Mouse (Mus musculus): ENCODE results near the gene Tex14. TPM values are rescaled to one million over a fixed set of nuclear protein-coding genes. Genes with fewer than 3 reads are reported as not detected.
A peak's percentile ranks its signal among the peaks of the same experiment; 100 is the strongest.

The Tex14 gene
- polyA plus RNA-seq, 1 experiment from 2014 or later: 1.7 TPM

DNA sequence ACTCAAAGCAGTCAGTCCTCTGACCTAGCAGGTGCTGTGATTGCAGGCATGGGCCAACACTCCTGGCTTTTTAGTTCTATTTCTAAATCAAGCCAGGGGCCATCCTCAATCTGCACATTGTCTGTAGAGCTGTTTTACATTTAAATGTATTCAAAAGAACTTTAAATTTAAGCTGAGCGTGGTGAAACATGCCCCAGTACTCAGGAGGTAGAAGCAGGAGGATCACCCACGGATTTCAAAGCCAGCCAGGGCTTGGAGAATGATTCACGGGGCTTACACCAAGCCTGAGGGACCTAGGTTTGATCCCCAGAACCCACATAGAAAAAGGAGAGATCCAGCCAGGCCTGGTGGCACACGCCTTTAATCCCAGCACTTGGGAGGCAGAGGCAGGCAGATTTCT is 148.5 kb downstream of the Tex14 start:
- no peak overlapping the region for H3K4me3 ChIP-seq (replicated peaks)
- H3K27me3 ChIP-seq: no peaks in the 10 kb centered on the region
- no peak overlapping the region for H3K9ac ChIP-seq
- no peaks in the 10 kb centered on the region for H3K9me3 ChIP-seq (replicated peaks)
- H3K4me2 ChIP-seq (replicated peaks): no peak overlapping the region
- no peak overlapping the region for H3K27ac ChIP-seq (replicated peaks)
- H3K4me1 ChIP-seq: 0 out of 2 replicates have a peak, but pooled peaks cover 5% of the 10 kb centered on the region
- ATAC-seq (ENCODE audit: insufficient number of reproducible peaks, low FRiP score, low TSS enrichment, low read depth): no peak
- 67% methylated on average over 4 of the region's 4 CpGs for WGBS
- H3K36me3 ChIP-seq: no peaks in the 10 kb centered on the region

GRCm38 (mm10) chr11:87554386-87554785 is 149.5 kb downstream of the Tex14 start:
- no peak for ATAC-seq (ENCODE audit: insufficient number of reproducible peaks, low FRiP score, low TSS enrichment, low read depth)
- 51% methylated on average over 5 of the region's 5 CpGs for WGBS
- Histone ChIP-seq H3K9me3 (replicated peaks) (no peaks in the 10 kb centered on the region), H3K4me2 (replicated peaks) (no peak overlapping the region), H3K36me3 (no peaks in the 10 kb centered on the region), H3K27ac (replicated peaks) (no peak overlapping the region), H3K27me3 (no peaks in the 10 kb centered on the region), H3K9ac (no peak overlapping the region), H3K4me3 (replicated peaks) (no peak overlapping the region), H3K4me1 (0 out of 2 replicates have a peak, but pooled peaks cover 5% of the 10 kb centered on the region)

GRCm38 (mm10) chr11:87555106-87555703 is 150.3 kb downstream of the Tex14 start:
- ATAC-seq (ENCODE audit: insufficient number of reproducible peaks, low FRiP score, low TSS enrichment, low read depth): 0 out of 2 replicates have a peak, but pooled peaks have one; percentile 54

DNA sequence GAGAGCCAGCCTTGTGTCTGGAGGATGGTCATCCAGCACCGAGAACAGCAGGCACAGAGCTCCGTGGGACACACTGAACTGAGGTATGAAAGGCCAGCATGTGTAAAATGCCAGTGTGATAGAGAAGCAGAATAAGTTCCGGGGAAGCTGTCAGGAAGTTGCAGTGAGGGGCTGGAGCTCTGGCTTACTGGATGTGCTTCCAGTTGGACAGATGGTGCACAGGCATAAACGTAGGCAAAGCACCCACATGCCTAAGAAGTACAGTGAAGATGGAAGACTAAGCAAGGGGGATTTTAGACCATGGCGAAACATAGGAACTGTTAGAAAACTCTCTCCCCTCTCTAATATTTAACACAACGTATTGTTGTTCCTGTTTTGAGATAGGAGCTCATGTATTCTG is 156.3 kb downstream of the Tex14 start:
- 70% methylated on average over 6 of the region's 6 CpGs for WGBS
- no peak for ATAC-seq (ENCODE audit: insufficient number of reproducible peaks, low FRiP score, low TSS enrichment, low read depth)
- Histone ChIP-seq H3K4me3 (replicated peaks) (no peak overlapping the region), H3K9me3 (replicated peaks) (no peaks in the 10 kb centered on the region), H3K9ac (no peak overlapping the region), H3K27ac (replicated peaks) (no peak overlapping the region), H3K36me3 (no peaks in the 10 kb centered on the region), H3K4me1 (no peaks in the 10 kb centered on the region), H3K4me2 (replicated peaks) (no peak overlapping the region), H3K27me3 (no peaks in the 10 kb centered on the region)

More at GRCm38 (mm10) chr11:87555106-87555703, 150.3 kb downstream of the Tex14 start:
- Histone ChIP-seq H3K36me3 (no peaks in the 10 kb centered on the region), H3K4me1 (0 out of 2 replicates have a peak, but pooled peaks cover 5% of the 10 kb centered on the region), H3K9ac (no peak overlapping the region), H3K9me3 (replicated peaks) (no peaks in the 10 kb centered on the region), H3K4me2 (replicated peaks) (no peak overlapping the region), H3K4me3 (replicated peaks) (no peak overlapping the region), H3K27ac (replicated peaks) (no peak overlapping the region), H3K27me3 (no peaks in the 10 kb centered on the region)
- 39% methylated on average over 2 of the region's 2 CpGs for WGBS

DNA sequence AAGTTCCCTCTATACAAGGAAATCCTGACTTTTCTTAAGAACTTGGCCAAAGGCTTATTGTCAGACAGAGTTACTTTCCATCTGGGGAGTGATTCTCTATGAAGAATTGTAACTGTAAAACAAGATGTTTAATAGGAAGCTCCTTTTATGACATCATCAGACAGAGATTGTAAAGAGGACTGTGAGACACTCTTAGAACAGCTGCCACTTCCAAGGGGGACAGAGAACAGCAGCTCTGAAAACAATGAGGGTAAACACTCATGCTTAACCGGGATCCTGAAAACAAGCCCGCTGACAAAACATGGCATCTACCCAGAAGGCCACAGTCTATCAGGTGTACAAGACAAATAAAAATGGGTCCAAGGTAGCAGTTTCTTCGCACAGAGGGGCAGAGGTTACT is 161.6 kb downstream of the Tex14 start, which contains the start of gene Gm11492:
Gm11492 (plus strand) TSS at position 153 of the 400 bp plus-strand sequence.
- H3K4me2 ChIP-seq (replicated peaks): no peak within 1 kb of the TSS
- no peak within 1 kb of the TSS for H3K27ac ChIP-seq (replicated peaks)
- 76% methylated on average over 3 of the region's 3 CpGs for WGBS
- no peaks in the 10 kb centered on the region for H3K27me3 ChIP-seq
- peaks cover 5% of the 10 kb centered on the region for H3K4me1 ChIP-seq
- H3K4me3 ChIP-seq (replicated peaks): no peak within 1 kb of the TSS
- H3K9me3 ChIP-seq (replicated peaks): no peaks in the 10 kb centered on the region
- no peak for ATAC-seq (ENCODE audit: insufficient number of reproducible peaks, low FRiP score, low TSS enrichment, low read depth)
- no peak within 1 kb of the TSS for H3K9ac ChIP-seq
- no peaks in the 10 kb centered on the region for H3K36me3 ChIP-seq

DNA sequence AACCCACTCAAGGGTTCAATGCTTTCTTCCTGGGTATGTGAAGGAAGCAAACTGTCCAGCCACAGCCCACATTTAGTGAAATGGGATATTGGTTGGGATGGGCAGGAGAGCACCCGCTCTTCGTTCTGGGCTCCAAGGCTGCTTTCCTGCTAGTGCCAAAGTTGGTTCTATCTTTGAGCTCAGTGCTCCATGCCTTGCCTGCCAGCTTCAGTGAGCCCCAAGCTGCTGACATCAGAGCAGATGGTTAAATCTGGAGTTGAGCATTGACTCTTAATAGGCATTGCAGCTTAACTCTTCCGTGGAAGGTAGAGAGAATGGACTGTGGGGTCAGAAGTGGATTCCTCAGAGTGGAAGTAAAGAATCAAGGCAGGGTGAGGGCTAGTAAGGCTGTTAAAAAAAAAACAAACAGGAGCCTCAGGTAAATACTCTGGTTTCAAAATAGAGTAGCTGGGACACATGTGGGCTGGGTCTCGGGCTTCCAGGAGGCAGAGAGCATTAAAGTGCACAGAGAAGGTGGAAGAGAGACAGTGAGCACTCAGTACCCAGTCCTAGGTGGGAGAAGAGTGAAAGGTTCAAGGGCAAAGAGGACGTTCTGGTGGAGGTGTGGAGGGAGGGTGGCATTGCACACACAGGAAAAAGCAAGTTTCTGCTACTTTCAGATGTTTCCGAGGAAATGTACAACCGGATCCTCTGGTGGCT is 163.5 kb downstream of the Tex14 start, which contains the start of gene Sept4:
Sept4 (plus strand) TSS at position 649 of the 699 bp plus-strand sequence.
- H3K36me3 ChIP-seq: no peaks in the 10 kb centered on the region
- no peak within 1 kb of the TSS for H3K4me2 ChIP-seq (replicated peaks)
- 0 out of 2 replicates have a peak within 1 kb of the TSS, but pooled peaks have one; percentile 7 for H3K27ac ChIP-seq (replicated peaks)
- WGBS: 68% methylated on average over 7 of the region's 7 CpGs
- peaks cover 10% of the 10 kb centered on the region for H3K4me1 ChIP-seq
- H3K27me3 ChIP-seq: no peaks in the 10 kb centered on the region
- ATAC-seq (ENCODE audit: insufficient number of reproducible peaks, low FRiP score, low TSS enrichment, low read depth): no peak
- H3K9ac ChIP-seq: no peak within 1 kb of the TSS
- no peak within 1 kb of the TSS for H3K4me3 ChIP-seq (replicated peaks)
- H3K9me3 ChIP-seq (replicated peaks): no peaks in the 10 kb centered on the region

- no peak overlapping the region for H3K4me2 ChIP-seq (replicated peaks)
- no peak overlapping the region for H3K27ac ChIP-seq (replicated peaks)
- no peak for ATAC-seq (ENCODE audit: insufficient number of reproducible peaks, low FRiP score, low TSS enrichment, low read depth)
- 48% methylated on average over 5 of the region's 5 CpGs for WGBS
- H3K27me3 ChIP-seq: no peaks in the 10 kb centered on the region
- H3K9me3 ChIP-seq (replicated peaks): no peaks in the 10 kb centered on the region
- H3K36me3 ChIP-seq: no peaks in the 10 kb centered on the region
- H3K4me1 ChIP-seq: peaks cover 14% of the 10 kb centered on the region
- H3K9ac ChIP-seq: no peak overlapping the region
- H3K4me3 ChIP-seq (replicated peaks): no peak overlapping the region
These were observed 165.9 kb downstream of the Tex14 start for GRCm38 (mm10) chr11:87570743-87571142.

- 78% methylated on average over 1 of the region's 1 CpGs for WGBS
- H3K27me3 ChIP-seq: no peaks in the 10 kb centered on the region
- H3K4me2 ChIP-seq (replicated peaks): no peak overlapping the region
- no peak for ATAC-seq (ENCODE audit: insufficient number of reproducible peaks, low FRiP score, low TSS enrichment, low read depth)
- H3K4me1 ChIP-seq: peaks cover 14% of the 10 kb centered on the region
- H3K4me3 ChIP-seq (replicated peaks): no peak overlapping the region
- H3K9me3 ChIP-seq (replicated peaks): no peaks in the 10 kb centered on the region
- H3K9ac ChIP-seq: no peak overlapping the region
- peak overlapping the region; percentile 63; the same call in 1 of the 2 replicates for H3K27ac ChIP-seq (replicated peaks)
- H3K36me3 ChIP-seq: no peaks in the 10 kb centered on the region
These were observed 166.6 kb downstream of the Tex14 start for GRCm38 (mm10) chr11:87571361-87571950.

GRCm38 (mm10) chr11:87573751-87574150 is 168.9 kb downstream of the Tex14 start:
- Histone ChIP-seq H3K9me3 (replicated peaks) (no peaks in the 10 kb centered on the region), H3K4me1 (peaks cover 29% of the 10 kb centered on the region), H3K4me3 (replicated peaks) (no peak overlapping the region), H3K4me2 (replicated peaks) (no peak overlapping the region), H3K27ac (replicated peaks) (peak overlapping the region; percentile 29; the same call in 1 of the 2 replicates), H3K27me3 (no peaks in the 10 kb centered on the region), H3K9ac (no peak overlapping the region), H3K36me3 (no peaks in the 10 kb centered on the region)
- ATAC-seq (ENCODE audit: insufficient number of reproducible peaks, low FRiP score, low TSS enrichment, low read depth): no peak
- WGBS: 81% methylated on average over 7 of the region's 7 CpGs

DNA sequence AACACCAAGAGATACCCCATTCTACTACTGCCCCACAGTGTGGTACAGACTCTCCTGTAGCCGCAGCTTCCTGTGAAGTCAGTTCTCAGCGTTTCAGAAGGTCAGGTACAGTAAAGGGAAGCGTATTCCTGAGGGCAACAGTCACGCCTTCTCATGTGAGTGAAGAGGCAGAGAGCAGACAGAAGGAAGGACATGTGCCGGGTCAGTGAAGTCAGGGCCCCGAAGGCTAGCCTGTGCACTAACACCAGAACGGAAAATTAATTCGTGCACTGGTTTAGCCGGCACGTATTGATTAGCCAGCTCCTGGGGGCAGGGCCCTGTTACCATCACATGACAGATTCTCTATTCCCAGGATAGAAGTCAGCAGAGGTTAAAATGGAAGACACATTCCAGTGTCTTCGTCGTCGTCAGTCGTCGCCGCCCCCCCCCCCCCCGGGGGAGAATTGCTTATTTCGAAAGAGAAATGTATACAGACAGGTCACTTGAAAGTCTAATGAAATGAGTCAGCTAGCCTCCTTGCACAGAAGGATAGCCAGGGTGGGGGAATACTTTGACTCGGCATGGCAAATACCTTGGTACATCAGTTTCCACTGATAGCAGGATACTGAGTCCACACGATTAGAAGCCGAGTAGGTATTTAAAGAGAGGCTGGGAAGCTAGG is 169.8 kb downstream of the Tex14 start:
- H3K27me3 ChIP-seq: no peaks in the 10 kb centered on the region
- no peak overlapping the region for H3K4me3 ChIP-seq (replicated peaks)
- no peak overlapping the region for H3K9ac ChIP-seq
- no peak overlapping the region for H3K4me2 ChIP-seq (replicated peaks)
- no peaks in the 10 kb centered on the region for H3K36me3 ChIP-seq
- no peaks in the 10 kb centered on the region for H3K9me3 ChIP-seq (replicated peaks)
- no peak for ATAC-seq (ENCODE audit: insufficient number of reproducible peaks, low FRiP score, low TSS enrichment, low read depth)
- peaks cover 30% of the 10 kb centered on the region for H3K4me1 ChIP-seq
- peak overlapping the region; percentile 29; the same call in 1 of the 2 replicates for H3K27ac ChIP-seq (replicated peaks)
- 58% methylated on average over 21 of the region's 21 CpGs for WGBS

Data from embryonic facial prominence, embryonic 15.5 days (tissue).